Mouse (Mus musculus): ENCODE data around the gene Lrrc40. TPM values are rescaled to one million over a fixed set of nuclear protein-coding genes. Genes with fewer than 3 reads are reported as not detected.

The Lrrc40 gene
- total and polyA plus RNA-seq, 3 experiments = 42.6 to 70.0 TPM; not detected in 1

- Histone ChIP-seq H3K27ac (ENCODE audit: control insufficient read depth, low read depth, low read length) (no peak overlapping the region), H3K36me3 (ENCODE audit: control insufficient read depth in 1 of 2, insufficient read depth in 2 of 2, low read length in 2 of 2) (peaks cover 4 to 30% of the 10 kb centered on the region in 2 experiments)
Observed at GRCm38 (mm10) chr3:157993322-157993721, 43.1 kb upstream of the Lrrc40 start.

GRCm38 (mm10) chr3:157995726-157996125, 40.7 kb upstream of the Lrrc40 start:
- H3K79me2 ChIP-seq (ENCODE audit: control insufficient read depth, insufficient read depth, low read length, poor library complexity) = no peaks in the 10 kb centered on the region
- no peak for DNase-seq (ENCODE audit: low read depth, low spot score)
- no peaks in the 10 kb centered on the region for H3K27me3 ChIP-seq (ENCODE audit: control insufficient read depth in 1 of 2, insufficient read depth in 2 of 2, low read length in 2 of 2)
- no peak overlapping the region for H3K27ac ChIP-seq (ENCODE audit: control insufficient read depth, low read depth, low read length)
- TF ChIP-seq ZNF384 (IDR thresholded peaks at IDR 0.05; ENCODE audit: low read depth, low read length) = no peak
- no peak for TF ChIP-seq HCFC1 (IDR thresholded peaks at IDR 0.05; ENCODE audit: low read depth, low read length)
- no peak for TF ChIP-seq NRF1 (IDR thresholded peaks at IDR 0.05; ENCODE audit: insufficient read depth, low read depth, low read length, poor library complexity, severe bottlenecking)
- TF ChIP-seq UBTF (IDR thresholded peaks at IDR 0.05; ENCODE audit: borderline replicate concordance, insufficient read depth, low read depth, low read length) = no peak
- H3K9ac ChIP-seq (ENCODE audit: control insufficient read depth, low read depth, low read length, poor library complexity, severe bottlenecking) = no peak overlapping the region
- H3K9me3 ChIP-seq (replicated peaks; ENCODE audit: insufficient read depth, low read length) = no peaks in the 10 kb centered on the region
- H3K36me3 ChIP-seq (ENCODE audit: control insufficient read depth in 1 of 2, insufficient read depth in 2 of 2, low read length in 2 of 2) = peaks cover 15 to 31% of the 10 kb centered on the region in 2 experiments
- H3K4me3 ChIP-seq (ENCODE audit: control insufficient read depth in 1 of 2, insufficient read depth in 1 of 2, low read depth in 2 of 2, low read length in 2 of 2) = no peak overlapping the region
- peaks cover 5 to 7% of the 10 kb centered on the region in 2 experiments for H3K4me1 ChIP-seq (ENCODE audit: control insufficient read depth in 1 of 2, insufficient read depth in 2 of 2, low read length in 2 of 2)

More at GRCm38 (mm10) chr3:157993322-157993721, 43.1 kb upstream of the Lrrc40 start:
- H3K4me3 ChIP-seq (ENCODE audit: control insufficient read depth in 1 of 2, insufficient read depth in 1 of 2, low read depth in 2 of 2, low read length in 2 of 2) = no peak overlapping the region
- no peaks in the 10 kb centered on the region for H3K27me3 ChIP-seq (ENCODE audit: control insufficient read depth in 1 of 2, insufficient read depth in 2 of 2, low read length in 2 of 2)
- peaks cover 0 to 2% of the 10 kb centered on the region in 2 experiments; a peak in 1 of 4 replicates for H3K4me1 ChIP-seq (ENCODE audit: control insufficient read depth in 1 of 2, insufficient read depth in 2 of 2, low read length in 2 of 2)
- no peak overlapping the region for H3K9ac ChIP-seq (ENCODE audit: control insufficient read depth, low read depth, low read length, poor library complexity, severe bottlenecking)
- no peaks in the 10 kb centered on the region for H3K79me2 ChIP-seq (ENCODE audit: control insufficient read depth, insufficient read depth, low read length, poor library complexity)
- no peak for DNase-seq (ENCODE audit: low read depth, low spot score)
- no peaks in the 10 kb centered on the region for H3K9me3 ChIP-seq (replicated peaks; ENCODE audit: insufficient read depth, low read length)
- no peak for TF ChIP-seq EP300 (IDR thresholded peaks at IDR 0.05; ENCODE audit: low read depth in 1 of 2, low read length in 2 of 2)
- TF ChIP-seq POLR2A (IDR thresholded peaks at IDR 0.05; ENCODE audit: control insufficient read depth in 1 of 2, insufficient read depth in 1 of 2, low read depth in 1 of 2, low read length in 2 of 2, poor library complexity in 1 of 2) = no peak
- TF ChIP-seq CHD1 (IDR thresholded peaks at IDR 0.05; ENCODE audit: low read depth, low read length) = no peak
- TF ChIP-seq ZKSCAN1 (IDR thresholded peaks at IDR 0.05; ENCODE audit: low read depth, low read length) = no peak
- no peak for TF ChIP-seq GATA1 (IDR thresholded peaks at IDR 0.05; ENCODE audit: low read depth, low read length)
- no peak for TF ChIP-seq MXI1 (IDR thresholded peaks at IDR 0.05; ENCODE audit: low read depth, low read length)
- no peak for TF ChIP-seq KAT2A (conservative IDR thresholded peaks at IDR 0.05; ENCODE audit: low read depth, low read length)
- no peak for TF ChIP-seq RCOR1 (IDR thresholded peaks at IDR 0.05; ENCODE audit: low read depth, low read length)
- TF ChIP-seq MAX (IDR thresholded peaks at IDR 0.05; ENCODE audit: low read length) = no peak
- TF ChIP-seq ETS1 (IDR thresholded peaks at IDR 0.05; ENCODE audit: low read depth, low read length) = no peak
